Mouse (Mus musculus) forebrain, embryonic 11.5 days (tissue): ENCODE data around the gene Mal. TPM values are rescaled to one million over a fixed set of nuclear protein-coding genes. Genes with fewer than 3 reads are reported as not detected.

Experiments
- ATAC-seq: fragments of 200-750 bp; cut with Nextera tagmentation; replicated peaks from 2 replicates; pipeline ENCODE4 v1.8.0; 2017; ENCODE audit warnings: moderate TSS enrichment; ENCODE audit not compliant: low FRiP score
- DNase-seq: peaks from one replicate; pipeline ENCODE4 v3.0.0-alpha.2; 2017; ENCODE audit warnings: low spot score
- H3K27ac ChIP-seq: fragments of 300-500 bp; sonication (generic); 2 replicates; pipeline ENCODE4 v1.5.1; 2014; ENCODE audit warnings: low read depth, low read length
- H3K27me3 ChIP-seq: fragments of 300-500 bp; sonication (generic); 2 replicates; pipeline ENCODE4 v1.6.1; 2014; ENCODE audit warnings: mild to moderate bottlenecking, low read length, mixed read lengths; ENCODE audit not compliant: control insufficient read depth, insufficient read depth
- H3K36me3 ChIP-seq: fragments of 300-500 bp; sonication (generic); 2 replicates; pipeline ENCODE4 v1.6.1; 2014; ENCODE audit warnings: mild to moderate bottlenecking, low read length, moderate library complexity, mixed read lengths; ENCODE audit not compliant: control insufficient read depth, insufficient read depth
- H3K4me1 ChIP-seq: fragments of 300-500 bp; sonication (generic); replicated peaks from 2 replicates; pipeline ENCODE4 v1.6.1; 2014; ENCODE audit warnings: low read length, mixed read lengths; ENCODE audit not compliant: control insufficient read depth, insufficient read depth
- H3K4me2 ChIP-seq: fragments of 300-500 bp; sonication (generic); 2 replicates; pipeline ENCODE4 v1.6.1; 2014; ENCODE audit warnings: low read depth, mild to moderate bottlenecking, low read length, moderate library complexity, mixed read lengths; ENCODE audit not compliant: severe bottlenecking
- H3K4me3 ChIP-seq: fragments of 300-500 bp; sonication (generic); 2 replicates; pipeline ENCODE4 v1.5.1; 2014; ENCODE audit warnings: low read depth, low read length
- H3K9ac ChIP-seq: fragments of 300-500 bp; sonication (generic); 2 replicates; pipeline ENCODE4 v1.6.1; 2014; ENCODE audit warnings: low read length
- H3K9me3 ChIP-seq: fragments of 300-500 bp; sonication (generic); 2 replicates; pipeline ENCODE4 v1.6.1; 2016; ENCODE audit warnings: low read length, mixed read lengths; ENCODE audit not compliant: control insufficient read depth
- WGBS: fragments of 180-500 bp; shearing (Covaris S2); extraction: QIAGEN DNeasy Blood & Tissue Kit; methylation state at CpG from one replicate; pipeline ENCODE4 v1.1.7; 2014; 5-methylcytosine and 5-hydroxymethylcytosine counted together
- polyA plus RNA-seq: library from polyadenylated mRNA; unstranded; fragments of >200 nt; fragmentation: Nextera tagmentation; extraction: Ambion mirVana; gene quantifications from 2 replicates; pipeline ENCODE4 v1.2.1, GENCODE M21; 2014

Gene Mal
- polyA plus RNA-seq, 1 experiment from 2014 or later, result 0.24 TPM

- 5% methylated on average over 39 of the region's 39 CpGs for WGBS
- H3K9me3 ChIP-seq, result no peaks in the 10 kb centered on the region
- peak; percentile 94 for DNase-seq
- no peaks in the 10 kb centered on the region for H3K27me3 ChIP-seq
- peak within 1 kb of the TSS; percentile 81 for H3K4me3 ChIP-seq
- peak within 1 kb of the TSS; percentile 81 for H3K9ac ChIP-seq
- H3K4me1 ChIP-seq, result peaks cover 8% of the 10 kb centered on the region; the same call in 1 of the 2 replicates
- H3K4me2 ChIP-seq, result peak within 1 kb of the TSS; percentile 64
- H3K27ac ChIP-seq, result peak within 1 kb of the TSS; percentile 81; the same call in 1 of the 2 replicates
- H3K36me3 ChIP-seq, result no peaks in the 10 kb centered on the region
- ATAC-seq, result peak; percentile 87
These were observed 69.6 kb downstream of the Mal start, which contains the start of the genes Zfp661 and Mrps5 for GRCm38 (mm10) chr2:127586694-127587513. Zfp661 (minus strand) TSS chr2:127587094. Mrps5 (plus strand) TSS chr2:127587222.

- peak overlapping the region; percentile 74 for H3K9ac ChIP-seq
- no peak overlapping the region for H3K27ac ChIP-seq
- peak overlapping the region; percentile 61 for H3K4me3 ChIP-seq
- under 1% methylated on average over 24 of the region's 24 CpGs for WGBS
- ATAC-seq (peak; percentile 83), DNase-seq (peak; percentile 94)
- H3K4me1 ChIP-seq, result peaks cover 8% of the 10 kb centered on the region; the same call in 1 of the 2 replicates
- H3K9me3 ChIP-seq, result no peaks in the 10 kb centered on the region
- H3K36me3 ChIP-seq, result no peaks in the 10 kb centered on the region
- peak overlapping the region; percentile 87 for H3K4me2 ChIP-seq
- no peaks in the 10 kb centered on the region for H3K27me3 ChIP-seq
These were observed 72.0 kb downstream of the Mal start for GRCm38 (mm10) chr2:127584436-127584858.

Other genes starting within 250 kb of the Mal start
- gene Gpat2, start 231.5 kb downstream of the Mal start, polyA plus RNA-seq, result 0.16 and 0.40 TPM in 2 replicates
- gene Fahd2a, start 212.1 kb downstream of the Mal start, polyA plus RNA-seq, result 25.8 and 26.0 TPM in 2 replicates
- 4.6 and 6.3 TPM in 2 replicates for gene Kcnip3, start 134.6 kb downstream of the Mal start, polyA plus RNA-seq
- gene Prom2, start 115.2 kb downstream of the Mal start, polyA plus RNA-seq, result 0.48 and 0.63 TPM in 2 replicates
- gene Zfp661, start 69.6 kb downstream of the Mal start, polyA plus RNA-seq, result 7.2 and 8.9 TPM in 2 replicates
- gene Mrps5, start 69.5 kb downstream of the Mal start, polyA plus RNA-seq, result 159 and 167 TPM in 2 replicates
- gene Mall, start 73.2 kb upstream of the Mal start, polyA plus RNA-seq, result 1.1 and 1.2 TPM in 2 replicates
- 34.1 and 36.0 TPM in 2 replicates for gene Nphp1, start 132.2 kb upstream of the Mal start, polyA plus RNA-seq
- 30.2 and 34.7 TPM in 2 replicates for gene Mtln, start 135.8 kb upstream of the Mal start, polyA plus RNA-seq
- gene Bub1, start 175.2 kb upstream of the Mal start, polyA plus RNA-seq, result 59.1 and 67.0 TPM in 2 replicates
- 0.12 TPM in 1 of 2 replicates, not detected in the other for gene Acoxl, start 182.2 kb upstream of the Mal start, polyA plus RNA-seq